21 mouse cellular contexts compared by ENCODE assay signal in genomic region chr6:148478350-148478749, GRCm38 (mm10). TPM values are rescaled to one million over a fixed set of nuclear protein-coding genes. Genes with fewer than 3 reads are reported as not detected.
"Had no signal": no experiment of that assay in that cellular context is flagged by ENCODE, and none has a peak within 500 bp of the region (broad histone marks: within the 10 kb centered on the region; RNA-seq: fewer than 3 reads in every experiment).

No protein-coding gene starts in this region.

- DNase-seq: liver, embryonic 13.5 days; liver, postnatal 0 days; lung, adult 2 months; lung, postnatal 14 days; lung, postnatal 36 days; right cerebral cortex, adult 18-20 months; right cerebral cortex, postnatal 25 days; right cerebral cortex, postnatal 4 days; spleen, adult 18-20 months; thymus, adult 18-20 months; thymus, postnatal 14 days; thymus, postnatal 36 days had no signal

- H3K36me3 ChIP-seq: liver, embryonic 13.5 days; liver, embryonic 15.5 days; lung, embryonic 15.5 days; midbrain, embryonic 15.5 days; neural tube, embryonic 12.5 days had no signal

- H3K4me1 ChIP-seq: liver, embryonic 13.5 days; liver, embryonic 15.5 days; megakaryocyte, embryonic 14.5 days; midbrain, embryonic 15.5 days; neural tube, embryonic 12.5 days had no signal

- H3K27me3 ChIP-seq: liver, embryonic 15.5 days; lung, embryonic 15.5 days; midbrain, embryonic 15.5 days; neural tube, embryonic 12.5 days had no signal

- H3K4me2 ChIP-seq: liver, embryonic 11.5 days; liver, embryonic 13.5 days; liver, embryonic 15.5 days; lung, embryonic 15.5 days; midbrain, embryonic 15.5 days; neural tube, embryonic 12.5 days had no signal

- H3K9me3 ChIP-seq: liver, embryonic 13.5 days; liver, embryonic 15.5 days; lung, embryonic 15.5 days; megakaryocyte, embryonic 14.5 days; midbrain, embryonic 15.5 days; neural tube, embryonic 12.5 days had no signal

- H3K27ac ChIP-seq: liver, embryonic 13.5 days; liver, embryonic 15.5 days; lung, embryonic 15.5 days; macrophage; midbrain, embryonic 15.5 days; neural tube, embryonic 12.5 days had no signal

- H3K9ac ChIP-seq: liver, embryonic 13.5 days; liver, embryonic 15.5 days; liver, postnatal 0 days; lung, embryonic 15.5 days; midbrain, embryonic 15.5 days; neural tube, embryonic 12.5 days had no signal

- H3K4me3 ChIP-seq: liver, embryonic 13.5 days; liver, embryonic 15.5 days; lung, embryonic 15.5 days; megakaryocyte, embryonic 14.5 days; midbrain, embryonic 15.5 days; neural tube, embryonic 12.5 days had no signal

- ATAC-seq: liver, postnatal 0 days; lung, postnatal 0 days; midbrain, embryonic 15.5 days had no signal

RNA-seq across cellular contexts. Expression of gene Tmtc1, which starts 34.2 kb away (rescaled TPM):
- total RNA-seq: megakaryocyte progenitor cell, adult 5-6 weeks had no signal
- polyA plus RNA-seq: macrophage had no signal
